Mouse (Mus musculus): ENCODE measurements around the gene Olfr57.
"Not testable (repeated sequence)": the region's sequence is repeated elsewhere in the genome, so short reads cannot be mapped to it uniquely, and the experiment has no call there.

Gene Olfr57

GRCm38 (mm10) chr10:79028441-79028840 lies at the start of gene Olfr57:
Gene Olfr57, plus strand, starts transcription at chr10:79028741.
- no peak for DNase-seq (ENCODE audit: low spot score)

DNA sequence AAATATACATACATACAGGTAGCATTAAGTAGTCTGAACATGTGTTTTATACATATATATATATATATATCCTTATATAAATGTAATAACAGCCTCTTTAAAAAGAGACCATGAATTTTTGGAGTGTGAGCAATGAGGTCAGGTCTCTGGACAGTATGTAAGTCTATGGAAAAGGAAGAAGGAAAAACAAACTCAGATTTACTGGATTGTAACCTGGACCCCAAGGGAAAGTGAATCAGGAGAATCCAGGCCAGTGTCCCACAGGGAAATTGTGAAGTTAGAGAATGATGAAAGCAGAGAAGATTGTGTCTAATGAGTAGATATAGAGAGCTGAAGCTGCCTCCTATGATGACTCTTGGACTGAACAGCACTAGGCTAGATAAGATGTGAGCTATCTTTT lies 47.8 kb upstream of the Olfr57 start, which contains the start of gene Olfr1352:
Olfr1352 (plus strand) TSS at position 301 of the 400 bp plus-strand sequence.
- DNase-seq (ENCODE audit: low spot score) = no peak

DNA sequence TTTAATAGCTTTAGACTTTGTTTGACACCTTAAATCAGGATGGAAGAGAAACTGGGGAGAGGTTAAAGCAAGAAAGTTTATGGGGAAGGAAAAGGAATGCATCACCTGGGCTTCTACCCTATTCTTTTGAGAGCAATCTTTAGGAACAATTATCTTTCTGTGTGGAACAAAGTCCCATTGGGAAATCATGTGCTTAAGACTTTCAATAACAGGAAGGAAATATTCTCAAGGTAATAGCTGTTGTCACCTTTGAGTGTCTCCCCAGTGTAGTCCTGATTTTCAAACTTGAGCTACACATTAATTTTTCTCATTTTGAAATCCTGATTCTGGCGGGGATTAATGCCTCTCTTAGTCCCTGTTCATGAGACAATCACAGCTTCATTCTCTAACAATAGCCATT lies 16.4 kb upstream of the Olfr57 start, which contains the start of gene Olfr1351:
Olfr1351 (plus strand) TSS at position 301 of the 400 bp plus-strand sequence.
- no peak for DNase-seq (ENCODE audit: low spot score)

GRCm38 (mm10) chr10:79042457-79042856 lies 13.9 kb downstream of the Olfr57 start:
- DNase-seq (ENCODE audit: low spot score) = not testable (repeated sequence)

DNA sequence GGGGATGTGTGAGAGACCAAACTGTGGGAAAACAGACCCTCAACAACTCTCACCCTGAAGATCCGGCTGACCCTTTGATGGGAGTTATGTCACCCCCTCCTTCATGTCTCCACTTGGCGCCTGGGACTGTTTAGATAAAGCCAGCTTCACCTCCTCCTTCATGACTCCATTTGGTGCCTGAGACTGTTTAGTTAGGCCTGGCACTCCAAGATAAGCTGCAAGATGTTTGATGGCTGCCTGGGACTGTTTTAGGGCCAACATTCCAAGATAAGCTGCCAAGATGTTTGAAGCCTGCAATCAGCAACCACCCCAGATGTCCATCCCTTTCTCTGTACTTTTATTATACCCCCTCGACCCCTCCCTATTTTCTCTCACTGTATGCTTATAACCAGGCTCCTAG lies 28.8 kb downstream of the Olfr57 start:
- not testable (repeated sequence) for DNase-seq (ENCODE audit: low spot score)

All from ovary, postnatal 14 days (tissue).